Mouse (Mus musculus): Measurements from ENCODE around the gene Gm28363.
"Not testable (repeated sequence)": the region's sequence is repeated elsewhere in the genome, so short reads cannot be mapped to it uniquely, and the experiment has no call there.

Gm28363 gene

GRCm38 (mm10) chr1:117696831-117697230, at the start of gene Gm28363:
Gene Gm28363 (plus strand): TSS chr1:117697131.
- DNase-seq (ENCODE audit: low spot score): not testable (repeated sequence)

- DNase-seq (ENCODE audit: low spot score): not testable (repeated sequence)
Observed at GRCm38 (mm10) chr1:117650236-117650635, 46.7 kb upstream of the Gm28363 start.

All from layer of hippocampus, adult 11-12 months (tissue).